ENCODE assay signal across 10 mouse cellular contexts in genomic region chr1:151863797-151864147, GRCm38 (mm10).
DNase-seq lines count a peak whose midpoint lies in the region; ATAC-seq and TF ChIP-seq lines count a peak whose summit lies in the region.
"Had no signal": no experiment of that assay in that cellular context is flagged by ENCODE, and none has a peak within 500 bp of the region (broad histone marks: within the 10 kb centered on the region; RNA-seq: fewer than 3 reads in every experiment).

No protein-coding gene starts in this region.

- H3K9ac ChIP-seq in heart, embryonic 11.5 days (ENCODE audit: low read depth, low read length): no peak overlapping the region
- H3K9ac ChIP-seq in heart, embryonic 15.5 days: no peak overlapping the region
- H3K9ac ChIP-seq in lung, postnatal 0 days (replicated peaks; ENCODE audit: low read depth): no peak overlapping the region
- H3K9ac ChIP-seq in midbrain, embryonic 13.5 days (replicated peaks): no peak overlapping the region

- TF ChIP-seq EP300 in lung, postnatal 0 days (IDR thresholded peaks at IDR 0.05): no peak

- no peaks in the 10 kb centered on the region for H3K9me3 ChIP-seq in heart, embryonic 11.5 days (replicated peaks; ENCODE audit: control insufficient read depth, low read length)
- no peaks in the 10 kb centered on the region for H3K9me3 ChIP-seq in E14TG2a.4 (ENCODE audit: low read length)
- H3K9me3 ChIP-seq in heart, embryonic 15.5 days (replicated peaks): no peaks in the 10 kb centered on the region
- H3K9me3 ChIP-seq in lung, postnatal 0 days (ENCODE audit: low read length): no peaks in the 10 kb centered on the region
- H3K9me3 ChIP-seq in midbrain, embryonic 13.5 days: no peaks in the 10 kb centered on the region
- H3K9me3 ChIP-seq: embryonic facial prominence, embryonic 10.5 days had no signal

- no peak for ATAC-seq in heart, embryonic 11.5 days (replicated peaks; ENCODE audit: insufficient number of reproducible peaks, low FRiP score, low TSS enrichment)
- ATAC-seq in heart, embryonic 15.5 days (replicated peaks; ENCODE audit: insufficient number of reproducible peaks, insufficient read depth, low FRiP score, low read depth): 0 out of 2 replicates have a peak, but pooled peaks have one; percentile 39
- ATAC-seq in lung, postnatal 0 days: peak; percentile 85
- ATAC-seq in erythroid progenitor cell, adult 5-6 weeks (replicated peaks; ENCODE audit: low FRiP score, poor library complexity, severe bottlenecking): no peak
- ATAC-seq in midbrain, embryonic 13.5 days: no peak

- no peak overlapping the region for H3K4me2 ChIP-seq in heart, embryonic 11.5 days
- no peak overlapping the region for H3K4me2 ChIP-seq in heart, embryonic 15.5 days
- no peak overlapping the region for H3K4me2 ChIP-seq in lung, postnatal 0 days (replicated peaks; ENCODE audit: low read depth, low read length)
- no peak overlapping the region for H3K4me2 ChIP-seq in midbrain, embryonic 13.5 days (replicated peaks)

- no peak for TF ChIP-seq CTCF in E14TG2a.4 (conservative IDR thresholded peaks at IDR 0.05; ENCODE audit: low read length)
- no peak for TF ChIP-seq CTCF in lung, postnatal 0 days (IDR thresholded peaks at IDR 0.05)

- no peak overlapping the region for H3K4me3 ChIP-seq in heart, embryonic 11.5 days (ENCODE audit: low read depth, low read length)
- H3K4me3 ChIP-seq in E14TG2a.4 (replicated peaks; ENCODE audit: low read length): peak overlapping the region; percentile 23; the same call in 1 of the 2 replicates
- H3K4me3 ChIP-seq in heart, embryonic 15.5 days: no peak overlapping the region
- no peak overlapping the region for H3K4me3 ChIP-seq in lung, postnatal 0 days (ENCODE audit: low read depth, low read length)
- H3K4me3 ChIP-seq in midbrain, embryonic 13.5 days (replicated peaks): no peak overlapping the region
- H3K4me3 ChIP-seq: embryonic facial prominence, embryonic 10.5 days had no signal

- peak; percentile 94 for DNase-seq in heart, adult 11 months
- DNase-seq in lung, postnatal 0 days (ENCODE audit: low spot score): peak; percentile 77
- DNase-seq in right cerebral cortex, adult 18-20 months: no peak
- DNase-seq: layer of hippocampus, postnatal 36 days had no signal

- no peak overlapping the region for H3K27ac ChIP-seq in heart, embryonic 11.5 days (ENCODE audit: low read depth, low read length)
- peak overlapping the region; percentile 51 for H3K27ac ChIP-seq in heart, embryonic 15.5 days
- H3K27ac ChIP-seq in lung, postnatal 0 days (ENCODE audit: low read length): peak overlapping the region; percentile 68
- H3K27ac ChIP-seq in midbrain, embryonic 13.5 days: no peak overlapping the region
- H3K27ac ChIP-seq: embryonic facial prominence, embryonic 10.5 days had no signal

- H3K36me3 ChIP-seq in heart, embryonic 11.5 days (ENCODE audit: control insufficient read depth, insufficient read depth, low read length): no peaks in the 10 kb centered on the region
- no peaks in the 10 kb centered on the region for H3K36me3 ChIP-seq in E14TG2a.4 (ENCODE audit: insufficient read depth, low read length)
- no peaks in the 10 kb centered on the region for H3K36me3 ChIP-seq in heart, embryonic 15.5 days
- no peaks in the 10 kb centered on the region for H3K36me3 ChIP-seq in lung, postnatal 0 days (ENCODE audit: insufficient read depth, low read length)
- H3K36me3 ChIP-seq in midbrain, embryonic 13.5 days: no peaks in the 10 kb centered on the region
- H3K36me3 ChIP-seq: embryonic facial prominence, embryonic 10.5 days had no signal

- WGBS in heart, embryonic 11.5 days (ENCODE audit: insufficient replicate concordance): 84% methylated on average over 12 of the region's 12 CpGs
- 68% methylated on average over 12 of the region's 12 CpGs for WGBS in heart, embryonic 15.5 days
- 58% methylated on average over 12 of the region's 12 CpGs for WGBS in lung, postnatal 0 days
- 85% methylated on average over 12 of the region's 12 CpGs for WGBS in midbrain, embryonic 13.5 days

- H3K27me3 ChIP-seq in heart, embryonic 11.5 days (ENCODE audit: control insufficient read depth, insufficient read depth, low read length): no peaks in the 10 kb centered on the region
- 0 out of 2 replicates have a peak, but pooled peaks cover 11% of the 10 kb centered on the region for H3K27me3 ChIP-seq in E14TG2a.4 (ENCODE audit: insufficient read depth, low read length)
- H3K27me3 ChIP-seq in heart, embryonic 15.5 days: no peaks in the 10 kb centered on the region
- H3K27me3 ChIP-seq in lung, postnatal 0 days (replicated peaks; ENCODE audit: insufficient read depth, low read length): no peaks in the 10 kb centered on the region
- no peaks in the 10 kb centered on the region for H3K27me3 ChIP-seq in midbrain, embryonic 13.5 days

- H3K4me1 ChIP-seq in heart, embryonic 11.5 days (ENCODE audit: control insufficient read depth, insufficient read depth, low read length): 0 out of 2 replicates have a peak, but pooled peaks cover 4% of the 10 kb centered on the region
- H3K4me1 ChIP-seq in E14TG2a.4 (replicated peaks; ENCODE audit: low read depth, low read length): peaks cover 31% of the 10 kb centered on the region
- peaks cover 10% of the 10 kb centered on the region for H3K4me1 ChIP-seq in heart, embryonic 15.5 days (replicated peaks)
- no peaks in the 10 kb centered on the region; the same call in 1 of the 2 replicates for H3K4me1 ChIP-seq in lung, postnatal 0 days (ENCODE audit: insufficient read depth, low read depth, low read length)
- no peaks in the 10 kb centered on the region for H3K4me1 ChIP-seq in midbrain, embryonic 13.5 days (replicated peaks)

Comparison
In these comparisons a context has a peak if more than half of its experiments do, and no peak if none do; other contexts are left out.
1. ATAC-seq: peak in heart, embryonic 15.5 days (single experiment) and lung, postnatal 0 days (single experiment); none in heart, embryonic 11.5 days (single experiment), erythroid progenitor cell, adult 5-6 weeks (single experiment) and midbrain, embryonic 13.5 days (single experiment).
2. H3K27ac ChIP-seq: peak in heart, embryonic 15.5 days (single experiment) and lung, postnatal 0 days (single experiment); none in heart, embryonic 11.5 days (single experiment) and midbrain, embryonic 13.5 days (single experiment).